Mouse (Mus musculus) left cerebral cortex, adult 6 months (tissue): ENCODE results near the gene Olfr878. TPM values are rescaled to one million over a fixed set of nuclear protein-coding genes. Genes with fewer than 3 reads are reported as not detected.

Experiments used
- long read RNA-seq, 2 experiments: library from polyadenylated mRNA; unstranded; transcript quantifications; one replicate each; pipeline ENCODE4 v2.0.0; 2019 to 2020
- polyA plus RNA-seq: library from polyadenylated mRNA; unstranded; fragments of <200 nt; fragmentation: Nextera tagmentation; gene quantifications from 2 replicates; pipeline ENCODE4 v1.2.3, GENCODE M21; 2021

The Olfr878 gene
- polyA plus RNA-seq: not detected in 2 replicates
- long read RNA-seq, experiment 1: 0 reads
- long read RNA-seq, experiment 2: 0 reads

GRCm38 (mm10) chr9:37917540-37917939, at the start of gene Olfr878:
TSS of gene Olfr878 (plus strand) at chr9:37917840.

DNA sequence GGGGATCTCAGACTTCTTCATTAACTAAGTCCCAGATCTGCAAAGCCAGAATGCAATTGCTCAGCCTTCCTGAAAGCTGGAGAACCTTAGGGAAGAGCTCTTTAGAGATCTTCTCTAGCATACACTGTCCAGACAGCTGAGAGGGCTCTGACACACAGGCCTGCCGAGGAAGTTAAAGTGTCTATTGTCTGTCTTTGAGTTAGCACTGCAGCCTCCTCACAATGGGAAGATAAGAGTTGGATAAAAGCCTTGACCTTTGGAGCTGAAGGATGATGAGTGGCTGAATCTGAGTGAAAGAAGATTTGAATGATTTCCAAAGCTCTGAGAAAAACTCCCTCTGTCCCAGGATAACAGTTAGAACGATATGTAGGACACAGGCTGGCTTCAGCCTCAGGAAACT, 21.0 kb upstream of the Olfr878 start, which contains the start of gene Olfr145:
Gene Olfr145 (plus strand): TSS at position 64 of the 400 bp plus-strand sequence.

Other genes starting within 250 kb of the Olfr878 start
- not detected in 2 replicates for gene Panx3, start 248.6 kb upstream of the Olfr878 start, polyA plus RNA-seq
- gene Olfr160, start 201.6 kb upstream of the Olfr878 start, polyA plus RNA-seq: not detected in 2 replicates
- not detected in 2 replicates for gene Olfr874, start 172.7 kb upstream of the Olfr878 start, polyA plus RNA-seq
- not detected in 2 replicates for gene Olfr875, start 146.0 kb upstream of the Olfr878 start, polyA plus RNA-seq
- not detected in 2 replicates for gene Olfr876, start 114.8 kb upstream of the Olfr878 start, polyA plus RNA-seq
- gene Olfr877, start 63.6 kb upstream of the Olfr878 start, polyA plus RNA-seq: not detected in 2 replicates
- gene Olfr145, start 21.1 kb upstream of the Olfr878 start, polyA plus RNA-seq: not detected in 2 replicates
- gene Olfr881, start 74.0 kb downstream of the Olfr878 start, polyA plus RNA-seq: not detected in 2 replicates
- not detected in 2 replicates for gene Olfr883, start 108.0 kb downstream of the Olfr878 start, polyA plus RNA-seq
- gene Olfr884, start 128.7 kb downstream of the Olfr878 start, polyA plus RNA-seq: not detected in 2 replicates
- not detected in 2 replicates for gene Olfr885, start 143.5 kb downstream of the Olfr878 start, polyA plus RNA-seq
- not detected in 2 replicates for gene Olfr887, start 166.2 kb downstream of the Olfr878 start, polyA plus RNA-seq
- not detected in 2 replicates for gene Olfr888, start 190.3 kb downstream of the Olfr878 start, polyA plus RNA-seq
- 0.15 and 0.23 TPM in 2 replicates for gene Olfr889, start 197.4 kb downstream of the Olfr878 start, polyA plus RNA-seq
- gene Olfr890, start 224.7 kb downstream of the Olfr878 start, polyA plus RNA-seq: not detected in 2 replicates